Mouse (Mus musculus) monocyte, adult 5-6 weeks (primary cell): ENCODE results near the gene Ephx1. TPM values are rescaled to one million over a fixed set of nuclear protein-coding genes. Genes with fewer than 3 reads are reported as not detected.

Experiments used
- ATAC-seq: fragments of 153-309, 156-312 bp; replicated peaks from 2 replicates; pipeline ENCODE4 v1.8.0; 2017; ENCODE audit warnings: mild to moderate bottlenecking; ENCODE audit not compliant: low TSS enrichment, insufficient number of reproducible peaks, severe bottlenecking, poor library complexity, low FRiP score
- total RNA-seq: library from RNA; stranded (forward); fragments of 200-1000, 200-491, 200-594 nt; gene quantifications from 3 replicates; pipeline ENCODE4 v1.2.3, GENCODE M21; 2017

The Ephx1 gene
- total RNA-seq, 1 experiment from 2014 or later = 8.9 TPM

DNA sequence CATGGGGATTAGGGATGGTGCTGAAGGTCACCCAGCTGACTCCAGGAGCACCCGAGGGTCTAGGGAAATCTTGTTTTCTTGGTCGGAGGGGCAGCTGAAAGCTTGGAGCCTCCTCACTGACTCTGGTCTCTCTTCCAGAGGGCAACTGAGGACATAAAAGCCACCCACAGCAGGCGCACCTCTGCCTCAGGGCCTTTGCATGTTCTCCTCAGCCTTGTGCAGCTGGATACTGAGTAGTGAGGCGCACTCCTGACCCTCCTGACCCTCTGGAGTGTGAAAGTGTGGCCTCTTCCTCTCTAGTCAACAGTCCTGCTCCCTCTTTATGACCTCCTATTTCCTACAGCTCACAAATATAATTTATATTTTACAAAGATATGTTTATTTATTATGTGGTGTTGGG lies 4.7 kb downstream of the Ephx1 start:
- no peak for ATAC-seq

GRCm38 (mm10) chr1:181015558-181015957 lies 5.1 kb downstream of the Ephx1 start:
- ATAC-seq = no peak

- ATAC-seq = no peak
Observed at GRCm38 (mm10) chr1:181014731-181015500, 5.8 kb downstream of the Ephx1 start.

- ATAC-seq = no peak
Observed at GRCm38 (mm10) chr1:181013446-181013845, 7.3 kb downstream of the Ephx1 start.

GRCm38 (mm10) chr1:181012416-181012815 lies 8.3 kb downstream of the Ephx1 start:
- no peak for ATAC-seq

DNA sequence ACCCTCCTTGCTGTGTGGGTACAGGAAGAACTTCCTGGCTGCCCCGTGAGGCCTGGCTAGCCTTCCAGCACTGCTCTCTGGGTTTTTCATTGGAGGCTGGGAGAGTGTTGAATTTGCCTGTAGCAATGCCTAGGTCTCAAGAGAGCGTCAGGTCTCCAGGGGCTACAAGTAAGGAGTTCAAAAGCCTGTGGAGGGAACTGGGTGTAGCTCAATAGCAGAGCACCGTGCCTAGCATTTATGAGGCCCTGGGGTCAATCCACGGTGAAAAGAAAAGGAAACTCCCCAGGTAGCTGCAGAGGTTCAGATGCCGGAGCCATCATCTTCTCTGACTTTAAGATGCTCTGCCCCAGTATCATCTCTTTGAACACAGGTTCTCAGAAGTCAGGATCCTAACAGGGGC lies 9.1 kb downstream of the Ephx1 start:
- no peak for ATAC-seq

DNA sequence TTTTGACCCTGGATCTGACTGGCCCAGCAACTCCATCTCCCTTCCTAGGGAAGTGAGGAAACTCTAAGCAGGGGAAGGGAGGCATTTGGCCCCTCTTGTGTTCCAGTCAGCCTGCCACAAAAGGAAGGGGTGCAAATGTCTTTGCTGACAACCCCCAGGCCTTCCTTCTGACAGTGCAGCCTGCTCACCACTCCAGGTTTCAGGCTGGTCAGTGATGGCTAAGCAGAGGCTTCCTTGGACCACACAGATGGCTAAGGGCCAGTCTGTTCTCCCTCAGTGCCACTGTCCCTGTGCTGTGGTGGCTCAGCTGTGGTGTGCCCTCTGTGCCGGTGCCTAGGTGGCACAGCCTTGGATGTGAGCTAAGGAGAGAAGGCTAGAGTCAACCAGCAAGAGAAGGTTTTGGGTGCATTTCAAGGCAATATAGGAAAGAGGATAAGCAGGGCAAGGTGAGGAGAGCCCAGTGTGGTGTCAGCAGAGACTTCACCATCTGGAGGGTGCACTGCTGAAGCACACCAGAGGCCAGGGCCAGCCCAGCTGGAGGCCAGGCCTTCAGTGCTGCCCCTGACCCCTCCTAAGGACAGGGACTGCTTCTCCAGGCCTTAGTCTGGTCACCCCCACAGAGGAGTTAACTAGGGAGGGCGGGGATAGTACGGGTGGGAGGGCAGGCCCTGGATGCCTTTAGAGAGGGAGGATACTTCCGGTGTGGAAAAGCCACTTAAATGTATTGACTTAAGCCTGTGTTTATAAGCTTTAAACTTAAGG lies 10.4 kb downstream of the Ephx1 start:
- no peak for ATAC-seq

GRCm38 (mm10) chr1:181009754-181010153 lies 10.9 kb downstream of the Ephx1 start:
- no peak for ATAC-seq

- ATAC-seq = no peak
Observed at GRCm38 (mm10) chr1:181009011-181009590, 11.6 kb downstream of the Ephx1 start.

DNA sequence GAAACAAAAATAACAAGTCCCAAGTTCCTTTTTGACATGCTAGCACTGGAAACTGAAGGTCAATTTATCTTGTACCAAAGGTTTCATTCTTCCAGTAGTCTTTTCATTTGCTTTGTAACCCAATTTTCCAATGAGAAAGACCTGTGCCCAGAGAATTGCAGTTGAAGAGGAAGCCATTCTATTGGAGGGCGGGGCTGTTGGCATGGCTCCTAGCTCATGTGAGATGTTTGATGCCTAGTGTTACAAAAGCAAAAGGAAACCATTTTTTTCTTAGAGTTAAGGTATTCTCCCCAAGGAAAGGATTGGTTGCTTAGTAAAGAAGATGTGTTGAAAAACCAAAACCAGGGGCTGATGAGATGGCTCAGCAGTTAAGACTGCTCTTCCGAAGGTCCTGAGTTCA lies 12.4 kb downstream of the Ephx1 start:
- ATAC-seq = no peak

- ATAC-seq = no peak
Observed at GRCm38 (mm10) chr1:181007831-181008230, 12.9 kb downstream of the Ephx1 start.

DNA sequence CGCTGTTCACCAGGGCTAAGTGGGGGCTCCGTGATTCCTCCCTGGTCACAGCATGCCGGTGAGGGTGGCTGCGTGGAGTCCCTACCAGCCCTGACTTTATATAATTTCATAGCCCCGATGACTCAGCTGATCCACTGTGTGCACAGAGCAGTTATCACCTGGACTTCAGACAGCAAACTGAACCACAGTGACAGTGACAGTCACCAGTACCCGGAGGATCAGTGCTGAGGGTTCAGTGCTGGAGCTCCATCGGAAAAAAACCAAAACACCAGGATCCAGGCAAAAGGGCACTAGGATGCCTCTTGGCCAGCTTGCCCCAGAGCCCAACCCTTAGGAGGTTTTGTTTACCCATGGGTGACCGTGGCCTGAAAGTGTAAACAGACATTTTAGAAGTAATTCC lies 15.4 kb downstream of the Ephx1 start:
- ATAC-seq = no peak

- ATAC-seq = no peak
Observed at GRCm38 (mm10) chr1:181003790-181004189, 16.9 kb downstream of the Ephx1 start.

- ATAC-seq = no peak
Observed at GRCm38 (mm10) chr1:181001621-181002020, 19.1 kb downstream of the Ephx1 start.

DNA sequence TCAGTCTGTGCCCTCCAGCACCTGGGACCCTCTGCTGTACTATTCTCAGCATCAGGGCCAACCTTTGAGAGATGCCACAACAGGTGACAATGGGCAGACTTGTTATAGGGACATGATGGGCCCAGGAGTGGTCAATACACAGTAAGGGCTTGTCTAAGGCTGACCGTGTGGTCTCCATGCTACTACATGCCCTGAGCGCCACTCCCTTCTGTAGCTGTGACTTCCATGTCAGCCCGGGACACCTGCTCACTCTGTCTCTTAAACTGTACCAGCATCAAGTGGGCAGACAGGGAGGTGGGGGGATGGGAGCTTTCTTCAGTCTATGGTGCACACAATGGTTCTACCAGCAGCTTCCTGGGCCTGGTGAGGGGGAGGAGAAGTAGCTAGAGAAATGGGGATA lies 19.5 kb downstream of the Ephx1 start:
- ATAC-seq = no peak

DNA sequence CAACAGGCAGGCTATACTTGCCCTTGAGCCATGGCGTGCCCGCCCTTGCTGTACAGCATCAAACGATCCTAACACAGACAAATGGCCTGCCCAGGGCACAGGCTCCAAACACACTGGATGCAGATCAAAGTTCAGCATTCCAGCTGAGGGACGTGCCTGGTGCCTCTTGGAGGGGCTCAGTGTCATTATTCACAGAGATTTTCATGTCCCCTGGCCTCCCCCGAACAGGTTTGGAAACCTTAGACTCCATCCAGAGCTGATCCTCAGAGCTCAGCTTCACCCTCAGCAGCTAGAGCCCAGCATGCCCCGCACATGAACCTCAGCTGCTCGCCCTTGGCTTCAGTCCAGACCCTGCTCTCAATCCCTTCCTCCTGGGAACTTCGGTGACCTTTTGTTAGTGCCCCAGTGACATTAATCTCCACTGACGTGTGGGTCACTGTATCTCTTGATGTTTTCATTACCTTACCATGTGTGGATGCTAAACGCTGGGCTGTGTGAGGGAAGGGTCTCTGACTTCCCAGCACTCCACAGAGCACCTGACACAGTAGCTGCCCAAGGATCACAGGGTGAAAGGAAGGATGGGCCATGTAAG lies 20.1 kb downstream of the Ephx1 start:
- no peak for ATAC-seq

DNA sequence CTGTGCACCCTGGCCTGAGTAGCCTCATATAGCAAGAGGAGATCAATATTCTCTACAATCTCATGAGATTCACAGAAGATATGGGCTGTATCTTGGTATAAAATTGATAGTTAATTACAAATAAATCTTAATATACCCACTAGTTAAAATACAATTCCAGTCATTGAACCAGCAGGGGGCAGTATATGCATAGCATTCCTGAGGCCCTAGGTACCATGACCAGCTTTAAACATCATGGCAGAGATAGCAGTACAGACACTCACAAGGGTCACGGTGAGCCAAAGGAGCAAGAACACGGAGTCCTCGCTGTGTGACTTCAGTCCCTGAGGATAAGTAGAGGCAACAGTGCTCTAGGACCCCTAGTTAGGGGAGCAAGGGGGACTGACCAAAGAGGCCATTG lies 28.6 kb downstream of the Ephx1 start:
- no peak for ATAC-seq

DNA sequence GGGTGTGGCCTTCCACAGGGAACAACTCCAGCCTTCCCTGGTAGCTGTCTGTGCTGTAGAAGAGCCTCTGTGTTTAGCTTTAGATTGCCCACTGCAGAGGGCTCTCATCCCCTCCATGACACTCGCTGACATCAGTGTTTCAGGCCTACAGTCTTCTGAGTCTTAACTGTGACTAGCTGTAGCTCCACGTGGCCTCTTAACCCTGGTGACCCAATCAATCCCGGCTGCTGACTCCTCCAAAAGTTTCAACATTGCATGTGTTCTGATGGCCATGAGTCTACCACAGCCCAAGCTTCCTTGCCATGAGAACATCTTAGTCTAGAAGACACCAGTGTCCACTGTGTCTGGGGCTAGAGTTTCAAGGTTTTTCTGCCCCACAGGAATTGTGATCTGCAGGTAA lies 30.0 kb downstream of the Ephx1 start:
- ATAC-seq = no peak

GRCm38 (mm10) chr1:180987759-180988158 lies 32.9 kb downstream of the Ephx1 start:
- ATAC-seq = peak; percentile 84
